ENCODE assay signal across 7 mouse cellular contexts in the genomic region with DNA sequence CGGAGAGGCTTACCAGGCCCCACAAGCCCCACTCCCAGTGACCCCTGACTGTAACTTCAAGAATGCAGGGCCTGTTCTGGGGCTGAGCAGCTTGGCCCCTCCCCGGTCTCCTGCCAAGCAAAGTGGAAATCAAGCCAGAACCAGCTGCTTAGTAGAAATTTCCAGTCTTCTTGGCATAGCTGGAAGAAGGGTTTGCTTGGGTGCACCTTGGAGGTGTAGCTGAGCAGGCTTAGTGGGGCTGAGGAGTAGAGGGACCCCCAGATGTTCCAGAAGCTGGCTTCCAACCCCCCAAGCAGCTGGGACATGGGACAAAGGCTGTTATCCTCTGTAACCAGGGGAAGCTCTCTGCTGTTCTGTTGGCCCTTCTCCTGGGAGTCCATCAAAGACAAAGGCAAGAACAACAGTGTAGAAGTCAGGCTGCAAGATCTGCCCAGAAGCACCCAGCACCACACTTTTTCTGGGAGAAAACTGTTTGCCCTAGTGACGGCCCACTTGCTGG.
DNase-seq lines count a peak whose midpoint lies in the region; ATAC-seq and TF ChIP-seq lines count a peak whose summit lies in the region.

No protein-coding gene starts in this region.

- H3K9ac ChIP-seq in ES-E14 (ENCODE audit: insufficient read depth, low read depth, low read length, poor library complexity, severe bottlenecking) = no peak overlapping the region
- no peak overlapping the region for H3K9ac ChIP-seq in heart, embryonic 11.5 days (ENCODE audit: low read depth, low read length)
- H3K9ac ChIP-seq in neural tube, embryonic 13.5 days = no peak overlapping the region

- no peak for ATAC-seq in heart, embryonic 11.5 days (replicated peaks; ENCODE audit: insufficient number of reproducible peaks, low FRiP score, low TSS enrichment)
- no peak for ATAC-seq in neural tube, embryonic 13.5 days (ENCODE audit: low read depth)

- peak overlapping the region; percentile 15; the same call in 1 of the 2 replicates for H3K27ac ChIP-seq in ES-E14 (ENCODE audit: insufficient read depth, low read depth, low read length, poor library complexity, severe bottlenecking)
- peak overlapping the region; percentile 97 for H3K27ac ChIP-seq in heart, embryonic 11.5 days (ENCODE audit: low read depth, low read length)
- H3K27ac ChIP-seq in neural tube, embryonic 13.5 days (replicated peaks) = peak overlapping the region; percentile 99

- in situ Hi-C loops in ES-E14 (cut with MboI; ENCODE audit: low sequenced_read_pairs in 2 of 2, unreplicated experiment in 2 of 2) = no loop called here

- no peaks in the 10 kb centered on the region for H3K9me3 ChIP-seq in ES-E14 (ENCODE audit: control insufficient read depth, insufficient read depth, low read depth, low read length)
- H3K9me3 ChIP-seq in heart, embryonic 11.5 days (replicated peaks; ENCODE audit: control insufficient read depth, low read length) = no peaks in the 10 kb centered on the region
- H3K9me3 ChIP-seq in neural tube, embryonic 13.5 days = no peaks in the 10 kb centered on the region; the same call in 1 of the 2 replicates

- no peaks in the 10 kb centered on the region for H3K27me3 ChIP-seq in heart, embryonic 11.5 days (ENCODE audit: control insufficient read depth, insufficient read depth, low read length)
- no peaks in the 10 kb centered on the region for H3K27me3 ChIP-seq in neural tube, embryonic 13.5 days

- peak; percentile 91 for DNase-seq in 3T3-L1 (ENCODE audit: low read depth, low spot score)
- DNase-seq in ES-E14 (ENCODE audit: low read depth, low spot score) = no peak
- peak; percentile 69 to 89 for DNase-seq in kidney, postnatal 25 days
- no peak for DNase-seq in right cerebral cortex, postnatal 36 days (ENCODE audit: low spot score in 2 of 2)
- DNase-seq in retina, postnatal 1 day = no peak

- H3K4me3 ChIP-seq in ES-E14 (ENCODE audit: insufficient read depth in 1 of 2, low read depth in 1 of 2, low read length in 2 of 2, poor library complexity in 1 of 2, severe bottlenecking in 1 of 2) = no peak overlapping the region
- no peak overlapping the region for H3K4me3 ChIP-seq in heart, embryonic 11.5 days (ENCODE audit: low read depth, low read length)
- H3K4me3 ChIP-seq in neural tube, embryonic 13.5 days = no peak overlapping the region

- no peak overlapping the region for H3K4me2 ChIP-seq in heart, embryonic 11.5 days
- no peak overlapping the region for H3K4me2 ChIP-seq in neural tube, embryonic 13.5 days

- 50% methylated on average over 3 of the region's 3 CpGs for WGBS in heart, embryonic 11.5 days (ENCODE audit: insufficient replicate concordance)
- WGBS in neural tube, embryonic 13.5 days = 72% methylated on average over 3 of the region's 3 CpGs

- no peaks in the 10 kb centered on the region for H3K36me3 ChIP-seq in ES-E14 (ENCODE audit: control insufficient read depth, insufficient read depth, low read length, poor library complexity, severe bottlenecking)
- H3K36me3 ChIP-seq in heart, embryonic 11.5 days (ENCODE audit: control insufficient read depth, insufficient read depth, low read length) = no peaks in the 10 kb centered on the region
- H3K36me3 ChIP-seq in neural tube, embryonic 13.5 days = no peaks in the 10 kb centered on the region

- peaks cover 16 to 49% of the 10 kb centered on the region in 2 experiments for H3K4me1 ChIP-seq in ES-E14 (ENCODE audit: control insufficient read depth in 2 of 2, insufficient read depth in 2 of 2, low read length in 2 of 2, poor library complexity in 1 of 2)
- H3K4me1 ChIP-seq in heart, embryonic 11.5 days (ENCODE audit: control insufficient read depth, insufficient read depth, low read length) = peaks cover 51% of the 10 kb centered on the region
- peaks cover 75% of the 10 kb centered on the region for H3K4me1 ChIP-seq in neural tube, embryonic 13.5 days (replicated peaks)

TF ChIP-seq in ES-E14, 5 proteins besides CTCF, POLR2A, EP300 and RAD21:
- TF ChIP-seq CHD2 (IDR thresholded peaks at IDR 0.05; ENCODE audit: low read depth, low read length) (no peak), ZC3H11A (IDR thresholded peaks at IDR 0.05; ENCODE audit: borderline replicate concordance, low read depth, low read length) (no peak), ZNF384 (IDR thresholded peaks at IDR 0.05; ENCODE audit: low read depth, low read length) (no peak), HCFC1 (IDR thresholded peaks at IDR 0.05; ENCODE audit: borderline replicate concordance, insufficient read depth, low read length) (no peak), MAFK (IDR thresholded peaks at IDR 0.05; ENCODE audit: insufficient read depth, low read depth, low read length) (no peak)

Comparison
In these comparisons a context has a peak if more than half of its experiments do, and no peak if none do; other contexts are left out.
1. DNase-seq: peak in 3T3-L1 (single experiment) and kidney, postnatal 25 days (2 of 2); none in ES-E14 (single experiment), right cerebral cortex, postnatal 36 days (0 of 2) and retina, postnatal 1 day (single experiment).
2. H3K27ac ChIP-seq: peak in every context shown above with its lines; median percentile 99 in neural tube, embryonic 13.5 days; 97 in heart, embryonic 11.5 days; 15 in ES-E14.